Mouse (Mus musculus): Measurements from ENCODE around the gene Padi3. TPM values are rescaled to one million over a fixed set of nuclear protein-coding genes. Genes with fewer than 3 reads are reported as not detected.

Gene Padi3
- total RNA-seq, 2 experiments from 2014 or later, result 0.19 to 0.38 TPM

GRCm38 (mm10) chr4:140779803-140780397 is 30.5 kb downstream of the Padi3 start:
- DNase-seq, result peak; percentile 53

GRCm38 (mm10) chr4:140776623-140777022 is 33.8 kb downstream of the Padi3 start:
- no peak for DNase-seq

- no peak for DNase-seq
Observed at GRCm38 (mm10) chr4:140775876-140776275, 34.6 kb downstream of the Padi3 start.

- no peak for DNase-seq
Observed at GRCm38 (mm10) chr4:140774893-140775292, 35.6 kb downstream of the Padi3 start.

GRCm38 (mm10) chr4:140774025-140774800 is 36.2 kb downstream of the Padi3 start, which contains the start of gene Padi4:
Padi4 (minus strand) TSS chr4:140774236.
- no peak for DNase-seq

GRCm38 (mm10) chr4:140771091-140771490 is 39.4 kb downstream of the Padi3 start:
- no peak for DNase-seq

GRCm38 (mm10) chr4:140770433-140770832 is 40.0 kb downstream of the Padi3 start:
- DNase-seq, result peak; percentile 74

GRCm38 (mm10) chr4:140768973-140769372 is 41.5 kb downstream of the Padi3 start:
- no peak for DNase-seq

GRCm38 (mm10) chr4:140765936-140766335 is 44.5 kb downstream of the Padi3 start:
- DNase-seq, result no peak

- DNase-seq, result peak; percentile 68
Observed at GRCm38 (mm10) chr4:140763158-140763557, 47.3 kb downstream of the Padi3 start.

- no peak for DNase-seq
Observed at GRCm38 (mm10) chr4:140761601-140762000, 48.8 kb downstream of the Padi3 start.

- no peak for DNase-seq
Observed at GRCm38 (mm10) chr4:140755811-140756210, 54.6 kb downstream of the Padi3 start.

GRCm38 (mm10) chr4:140753366-140753765 is 57.1 kb downstream of the Padi3 start:
- no peak for DNase-seq

GRCm38 (mm10) chr4:140750328-140750727 is 60.1 kb downstream of the Padi3 start:
- DNase-seq, result peak; percentile 35

- peak; percentile 56 for DNase-seq
Observed at GRCm38 (mm10) chr4:140747978-140748377, 62.5 kb downstream of the Padi3 start.

- peak; percentile 70 for DNase-seq
Observed at GRCm38 (mm10) chr4:140744654-140745053, 65.8 kb downstream of the Padi3 start.

GRCm38 (mm10) chr4:140743086-140743485 is 67.4 kb downstream of the Padi3 start:
- DNase-seq, result no peak

GRCm38 (mm10) chr4:140742543-140742942 is 67.9 kb downstream of the Padi3 start, which contains the start of gene Padi6:
Padi6 (minus strand) TSS chr4:140742643.
- no peak for DNase-seq

GRCm38 (mm10) chr4:140741401-140741800 is 69.0 kb downstream of the Padi3 start:
- DNase-seq, result no peak

GRCm38 (mm10) chr4:140740655-140741054 is 69.8 kb downstream of the Padi3 start:
- no peak for DNase-seq
